Mouse (Mus musculus) C2C12 (cell line): Measurements from ENCODE around the gene Sfr1.

Experiments used
- CTCF ChIP-seq: IDR thresholded peaks from one replicate; pipeline ENCODE4 v1.5.1; 2011; ENCODE audit not compliant: control insufficient read depth, insufficient read depth, insufficient read length
- MAX ChIP-seq: IDR thresholded peaks from one replicate; pipeline ENCODE4 v1.6.1; 2011; ENCODE audit warnings: mild to moderate bottlenecking, control low read depth

DNA sequence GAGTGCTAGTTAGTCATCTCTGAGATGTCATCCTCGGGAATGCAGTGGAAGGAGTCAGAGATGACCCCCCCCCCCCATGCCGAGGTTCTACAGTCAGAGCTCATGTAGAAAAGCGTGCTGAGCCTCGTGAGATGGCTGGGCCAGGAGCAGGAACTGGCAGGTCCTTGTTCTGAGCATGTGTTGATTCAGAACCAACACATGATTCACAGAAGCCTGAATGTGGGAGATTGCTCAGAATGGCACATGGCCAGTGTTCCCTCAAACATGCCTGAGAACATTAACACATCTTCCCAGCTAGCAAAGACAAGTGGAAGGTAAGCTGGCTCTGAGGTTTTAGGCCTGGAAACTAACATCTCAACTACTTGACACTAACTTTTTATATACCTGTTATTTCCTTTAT lies 21.1 kb upstream of the Sfr1 start:
- TF ChIP-seq MAX (no peak), CTCF (no peak)
